Mouse (Mus musculus) kidney, embryonic 16.5 days (tissue): ENCODE measurements around the gene Adh4. TPM values are rescaled to one million over a fixed set of nuclear protein-coding genes. Genes with fewer than 3 reads are reported as not detected.

Source experiments
- ATAC-seq: fragments of 200-750 bp; cut with Nextera tagmentation; 2 replicates; pipeline ENCODE4 v1.8.0; 2017; ENCODE audit warnings: moderate TSS enrichment; ENCODE audit not compliant: low FRiP score, low TSS enrichment
- H3K27ac ChIP-seq: fragments of 300-500 bp; sonication (generic); 2 replicates; pipeline ENCODE4 v1.5.1; 2014; ENCODE audit warnings: low read length
- H3K27me3 ChIP-seq: fragments of 300-500 bp; sonication (generic); 2 replicates; pipeline ENCODE4 v1.6.1; 2014; ENCODE audit warnings: low read length, control low read depth, mixed read lengths; ENCODE audit not compliant: insufficient read depth
- H3K36me3 ChIP-seq: fragments of 300-500 bp; sonication (generic); 2 replicates; pipeline ENCODE4 v1.6.1; 2014; ENCODE audit warnings: low read length, control low read depth, mixed read lengths; ENCODE audit not compliant: insufficient read depth
- H3K4me1 ChIP-seq: fragments of 300-500 bp; sonication (generic); 2 replicates; pipeline ENCODE4 v1.6.1; 2014; ENCODE audit warnings: low read length, control low read depth, mixed read lengths; ENCODE audit not compliant: insufficient read depth
- H3K4me2 ChIP-seq: fragments of 300-500 bp; sonication (generic); replicated peaks from 2 replicates; pipeline ENCODE4 v1.6.1; 2014; ENCODE audit warnings: low read depth, low read length
- H3K4me3 ChIP-seq: fragments of 300-500 bp; sonication (generic); 2 replicates; pipeline ENCODE4 v1.5.1; 2014; ENCODE audit warnings: mild to moderate bottlenecking, low read length
- H3K9ac ChIP-seq: fragments of 300-500 bp; sonication (generic); replicated peaks from 2 replicates; pipeline ENCODE4 v1.6.1; 2014; ENCODE audit warnings: low read length
- H3K9me3 ChIP-seq: fragments of 300-500 bp; sonication (generic); 2 replicates; pipeline ENCODE4 v1.6.1; 2016; ENCODE audit warnings: low read length, control low read depth
- WGBS: fragments of 180-500 bp; shearing (Covaris S2); extraction: QIAGEN DNeasy Blood & Tissue Kit; methylation state at CpG from one replicate; pipeline ENCODE4 v1.1.7; 2014; 5-methylcytosine and 5-hydroxymethylcytosine counted together
- polyA plus RNA-seq: library from polyadenylated mRNA; unstranded; fragments of >200 nt; fragmentation: Nextera tagmentation; extraction: Ambion mirVana; gene quantifications from 2 replicates; pipeline ENCODE4 v1.2.1, GENCODE M21; 2015

Gene Adh4
- polyA plus RNA-seq, 1 experiment from 2014 or later = not detected

GRCm38 (mm10) chr3:138405840-138406239 lies 9.4 kb upstream of the Adh4 start:
- H3K4me1 ChIP-seq = 0 out of 2 replicates have a peak, but pooled peaks cover 4% of the 10 kb centered on the region
- H3K36me3 ChIP-seq = no peaks in the 10 kb centered on the region
- no peaks in the 10 kb centered on the region for H3K9me3 ChIP-seq
- H3K4me3 ChIP-seq = no peak overlapping the region
- WGBS = 57% methylated on average over 7 of the region's 7 CpGs
- no peak overlapping the region for H3K4me2 ChIP-seq
- peak; percentile 50; the same call in 1 of the 2 replicates for ATAC-seq
- no peaks in the 10 kb centered on the region for H3K27me3 ChIP-seq
- no peak overlapping the region for H3K27ac ChIP-seq
- H3K9ac ChIP-seq = no peak overlapping the region

- Histone ChIP-seq H3K36me3 (no peaks in the 10 kb centered on the region), H3K4me3 (no peak overlapping the region), H3K9ac (no peak overlapping the region), H3K27ac (peak overlapping the region; percentile 47; the same call in 1 of the 2 replicates), H3K4me1 (0 out of 2 replicates have a peak, but pooled peaks cover 4% of the 10 kb centered on the region), H3K4me2 (no peak overlapping the region), H3K9me3 (no peaks in the 10 kb centered on the region), H3K27me3 (no peaks in the 10 kb centered on the region)
- ATAC-seq = peak; percentile 90
- 65% methylated on average over 1 of the region's 1 CpGs for WGBS
These were observed 7.3 kb upstream of the Adh4 start for GRCm38 (mm10) chr3:138407920-138408319.

GRCm38 (mm10) chr3:138409585-138409984 lies 5.7 kb upstream of the Adh4 start:
- H3K27ac ChIP-seq = no peak overlapping the region
- no peak for ATAC-seq
- no peak overlapping the region for H3K9ac ChIP-seq
- WGBS = 90% methylated on average over 1 of the region's 1 CpGs
- no peaks in the 10 kb centered on the region for H3K27me3 ChIP-seq
- no peaks in the 10 kb centered on the region for H3K36me3 ChIP-seq
- 0 out of 2 replicates have a peak, but pooled peaks cover 4% of the 10 kb centered on the region for H3K4me1 ChIP-seq
- H3K4me3 ChIP-seq = no peak overlapping the region
- no peak overlapping the region for H3K4me2 ChIP-seq
- no peaks in the 10 kb centered on the region for H3K9me3 ChIP-seq

GRCm38 (mm10) chr3:138410211-138410610 lies 5.1 kb upstream of the Adh4 start:
- 69% methylated on average over 3 of the region's 3 CpGs for whole genome bisulfite sequencing
- Histone ChIP-seq H3K4me1 (0 out of 2 replicates have a peak, but pooled peaks cover 4% of the 10 kb centered on the region), H3K27ac (no peak overlapping the region), H3K4me3 (no peak overlapping the region), H3K27me3 (no peaks in the 10 kb centered on the region), H3K36me3 (no peaks in the 10 kb centered on the region), H3K9ac (no peak overlapping the region), H3K4me2 (no peak overlapping the region), H3K9me3 (no peaks in the 10 kb centered on the region)
- no peak for ATAC-seq

- H3K4me1 ChIP-seq = no peaks in the 10 kb centered on the region
- no peaks in the 10 kb centered on the region for H3K36me3 ChIP-seq
- no peak overlapping the region for H3K9ac ChIP-seq
- no peak overlapping the region for H3K4me3 ChIP-seq
- H3K27ac ChIP-seq = no peak overlapping the region
- no peaks in the 10 kb centered on the region for H3K9me3 ChIP-seq
- no peak for ATAC-seq
- 70% methylated on average over 6 of the region's 6 CpGs for whole genome bisulfite sequencing
- no peaks in the 10 kb centered on the region for H3K27me3 ChIP-seq
- H3K4me2 ChIP-seq = no peak overlapping the region
These were observed 4.1 kb downstream of the Adh4 start for GRCm38 (mm10) chr3:138419369-138419768.

- Histone ChIP-seq H3K27ac (no peak overlapping the region), H3K36me3 (no peaks in the 10 kb centered on the region), H3K9me3 (no peaks in the 10 kb centered on the region), H3K9ac (no peak overlapping the region), H3K27me3 (no peaks in the 10 kb centered on the region), H3K4me1 (no peaks in the 10 kb centered on the region), H3K4me3 (no peak overlapping the region), H3K4me2 (no peak overlapping the region)
- ATAC-seq = no peak
- 93% methylated on average over 3 of the region's 3 CpGs for WGBS
These were observed 5.1 kb downstream of the Adh4 start for GRCm38 (mm10) chr3:138420385-138420784.

GRCm38 (mm10) chr3:138423664-138424063 lies 8.4 kb downstream of the Adh4 start:
- Histone ChIP-seq H3K9ac (no peak overlapping the region), H3K36me3 (no peaks in the 10 kb centered on the region), H3K9me3 (no peaks in the 10 kb centered on the region), H3K27ac (no peak overlapping the region), H3K27me3 (no peaks in the 10 kb centered on the region), H3K4me2 (no peak overlapping the region), H3K4me3 (no peak overlapping the region), H3K4me1 (no peaks in the 10 kb centered on the region)
- WGBS = 69% methylated on average over 2 of the region's 2 CpGs
- no peak for ATAC-seq

- Histone ChIP-seq H3K27me3 (no peaks in the 10 kb centered on the region), H3K4me3 (no peak overlapping the region), H3K9me3 (no peaks in the 10 kb centered on the region), H3K36me3 (no peaks in the 10 kb centered on the region), H3K9ac (no peak overlapping the region), H3K4me1 (no peaks in the 10 kb centered on the region), H3K4me2 (no peak overlapping the region), H3K27ac (no peak overlapping the region)
- 76% methylated on average over 4 of the region's 4 CpGs for WGBS
- no peak for ATAC-seq
These were observed 9.0 kb downstream of the Adh4 start for GRCm38 (mm10) chr3:138424247-138424646.

- no peak overlapping the region for H3K4me2 ChIP-seq
- no peaks in the 10 kb centered on the region for H3K9me3 ChIP-seq
- no peaks in the 10 kb centered on the region for H3K36me3 ChIP-seq
- no peaks in the 10 kb centered on the region for H3K27me3 ChIP-seq
- no peak for ATAC-seq
- H3K4me1 ChIP-seq = peaks cover 6% of the 10 kb centered on the region; the same call in 1 of the 2 replicates
- H3K27ac ChIP-seq = no peak overlapping the region
- H3K4me3 ChIP-seq = no peak overlapping the region
- 56% methylated on average over 6 of the region's 6 CpGs for WGBS
- H3K9ac ChIP-seq = no peak overlapping the region
These were observed 15.2 kb downstream of the Adh4 start for GRCm38 (mm10) chr3:138430360-138430976.

- WGBS = 50% methylated on average over 2 of the region's 2 CpGs
- no peak overlapping the region for H3K4me2 ChIP-seq
- H3K27me3 ChIP-seq = no peaks in the 10 kb centered on the region
- peaks cover 6% of the 10 kb centered on the region; the same call in 1 of the 2 replicates for H3K4me1 ChIP-seq
- H3K9me3 ChIP-seq = peaks cover 3% of the 10 kb centered on the region; the same call in 1 of the 2 replicates
- no peak overlapping the region for H3K9ac ChIP-seq
- ATAC-seq = no peak
- no peak overlapping the region for H3K27ac ChIP-seq
- no peak overlapping the region for H3K4me3 ChIP-seq
- no peaks in the 10 kb centered on the region for H3K36me3 ChIP-seq
These were observed 16.6 kb downstream of the Adh4 start for GRCm38 (mm10) chr3:138431835-138432234.
